Mouse (Mus musculus): ENCODE data around the gene 5330417H12Rik.

DNA sequence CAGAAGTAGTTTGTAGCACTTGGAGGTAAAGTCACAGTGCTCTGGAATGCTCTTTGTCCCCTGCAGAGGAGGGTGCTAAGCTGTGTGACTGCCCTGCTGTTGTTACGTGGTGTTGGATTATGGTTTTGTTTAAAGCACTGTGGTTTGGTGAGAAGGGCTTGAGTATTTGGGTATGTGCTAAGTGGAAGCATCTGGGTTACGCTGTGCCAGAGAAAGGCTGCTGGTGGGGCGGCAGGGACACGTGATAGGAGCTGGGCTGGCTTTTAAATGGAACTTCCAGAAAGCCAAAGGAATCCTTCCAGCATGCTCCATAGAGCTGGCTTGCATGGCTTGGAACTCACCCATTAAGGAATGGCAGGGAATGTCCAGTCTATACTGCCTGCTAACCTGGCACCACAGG is 5.7 kb downstream of the 5330417H12Rik start:
- TF ChIP-seq GATA1 (IDR thresholded peaks at IDR 0.05; ENCODE audit: borderline replicate concordance, low read length) (no peak), FLI1 (IDR thresholded peaks at IDR 0.05; ENCODE audit: low read length) (no peak)

Data from megakaryocyte, embryonic 14.5 days (primary cell).